Mouse (Mus musculus): Measurements from ENCODE around the gene Hoxb8.

Hoxb8 gene

GRCm38 (mm10) chr11:96332618-96333032, 50.9 kb downstream of the Hoxb8 start:
- DNase-seq (ENCODE audit: low read depth, low spot score): no peak

GRCm38 (mm10) chr11:96333241-96334001, 51.7 kb downstream of the Hoxb8 start:
- DNase-seq (ENCODE audit: low read depth, low spot score): no peak

DNA sequence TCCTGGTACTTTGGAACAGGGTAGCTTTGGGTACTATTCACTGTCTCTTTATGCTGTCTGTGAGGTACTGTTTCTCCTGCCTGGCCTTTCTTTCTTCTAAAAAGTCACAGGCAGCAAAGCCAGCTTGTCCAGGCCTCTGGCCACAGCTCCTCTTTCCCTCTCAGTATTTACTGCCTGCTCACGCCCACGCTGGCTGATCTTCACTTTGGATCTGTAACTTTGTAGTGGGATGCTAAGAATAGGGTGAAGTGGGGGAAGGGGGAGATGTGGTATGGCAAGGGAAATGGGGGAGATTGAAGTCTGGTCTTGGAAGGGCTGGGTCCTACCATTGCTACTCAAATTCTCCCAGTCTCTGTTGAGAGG, 52.3 kb downstream of the Hoxb8 start:
- no peak for DNase-seq (ENCODE audit: low read depth, low spot score)

All from embryo, embryonic 11.5 days (tissue).